Mouse (Mus musculus): ENCODE measurements at regions not wholly inside any gene's neighbourhood (a gene's known extent, or its start where the extent isn't known, plus 50 kb on each side); places are given as distances from the start of the nearest gene placed in this dataset.

GRCm38 (mm10) chr3:58120051-58120450, 272.2 kb upstream of the Pfn2 start:
- TF ChIP-seq CTCF (IDR thresholded peaks at IDR 0.05; ENCODE audit: extremely low read depth, insufficient read depth, low read length) (no peak), POLR2A (IDR thresholded peaks at IDR 0.05; ENCODE audit: extremely low read depth, insufficient read depth, low read length) (no peak)
